Mouse (Mus musculus): ENCODE data around the gene Cadm2. TPM values are rescaled to one million over a fixed set of nuclear protein-coding genes. Genes with fewer than 3 reads are reported as not detected.

The Cadm2 gene
- polyA plus RNA-seq, 2 experiments from 2014 or later = 0.13 TPM; not detected in 1

DNA sequence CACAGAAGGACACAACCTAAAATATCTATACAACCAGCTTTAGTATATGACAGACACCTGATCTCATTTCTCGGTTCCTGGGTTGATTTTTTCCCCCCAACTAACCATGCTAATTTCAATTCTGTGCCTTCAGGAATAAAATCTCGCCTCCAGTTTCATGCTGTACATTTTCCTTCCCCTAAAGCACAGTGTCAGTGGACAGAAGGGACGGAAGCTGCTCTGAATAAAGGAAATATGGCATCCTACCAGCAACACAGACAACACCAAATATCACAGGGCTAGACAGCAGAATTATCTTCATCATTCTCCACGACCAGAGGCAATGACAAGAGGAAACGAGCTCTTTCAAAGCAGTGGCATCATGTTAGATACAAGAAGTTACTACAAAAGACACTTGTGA, 498.2 kb downstream of the Cadm2 start:
- ATAC-seq = no peak

DNA sequence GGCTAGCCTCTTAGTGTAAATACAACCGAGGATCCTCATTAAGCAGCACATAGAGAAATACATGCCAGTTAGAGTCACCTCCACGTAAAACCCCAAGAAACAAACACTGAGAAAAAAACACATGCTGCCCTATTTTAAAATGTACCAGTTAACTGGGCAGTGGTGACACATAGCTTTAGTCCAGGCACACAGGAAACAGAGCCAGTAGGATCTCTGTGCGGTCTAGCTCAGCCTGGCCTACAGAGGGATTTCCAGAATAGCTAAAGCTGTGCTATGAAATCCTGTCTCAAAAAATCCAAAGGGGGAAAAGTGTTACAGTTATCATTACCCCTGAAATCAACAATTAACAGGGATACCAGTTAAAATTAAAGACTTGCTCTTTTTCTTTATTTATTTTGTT, 498.9 kb downstream of the Cadm2 start:
- no peak for ATAC-seq

DNA sequence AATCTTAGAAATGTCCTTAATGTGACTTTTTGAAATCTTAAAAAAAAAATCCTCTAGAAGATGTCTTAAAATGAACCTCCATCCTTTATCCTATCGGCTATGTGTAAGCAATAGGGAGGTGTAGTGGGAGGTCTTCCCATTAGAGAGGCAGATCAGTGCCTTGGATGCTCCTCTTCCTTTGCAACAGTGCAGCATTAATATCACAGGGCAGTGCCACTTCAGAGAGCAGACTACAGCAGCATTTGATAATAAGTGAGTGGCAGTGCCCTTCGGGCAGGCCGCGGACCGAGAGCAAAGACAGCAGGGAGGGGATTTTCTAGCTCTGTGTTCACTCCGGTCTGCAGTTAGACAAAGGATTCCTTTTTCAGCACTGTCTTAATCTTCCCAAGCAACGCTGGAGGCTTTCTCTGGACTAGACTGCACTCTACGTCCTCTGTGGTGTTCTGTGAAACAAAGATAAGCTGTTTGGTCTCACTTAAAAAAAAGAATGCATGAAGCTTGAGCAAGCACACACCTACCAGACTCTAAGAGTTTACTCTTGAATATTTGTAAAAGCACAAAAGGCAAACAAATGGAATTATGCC, 514.1 kb downstream of the Cadm2 start:
- no peak for ATAC-seq

DNA sequence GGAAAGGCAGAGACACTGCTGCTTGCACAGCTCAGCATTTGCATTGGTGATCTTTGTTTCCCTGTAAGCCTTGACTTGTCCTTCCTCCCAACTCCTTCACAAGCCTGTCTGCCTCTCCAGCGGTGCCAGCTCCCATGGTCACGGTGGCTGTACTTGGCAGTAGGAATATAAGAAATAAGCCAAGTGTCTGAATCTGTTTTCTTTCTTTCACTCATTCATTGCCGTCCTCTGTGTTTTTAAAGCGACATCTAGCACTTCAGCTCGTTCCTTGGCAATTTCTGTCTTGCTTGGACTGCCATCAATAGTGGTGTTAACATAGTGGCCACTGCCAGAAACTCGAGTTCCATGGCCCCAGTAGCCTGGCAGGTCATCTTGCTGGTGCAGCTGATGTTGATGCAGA, 524.0 kb downstream of the Cadm2 start:
- ATAC-seq = no peak

DNA sequence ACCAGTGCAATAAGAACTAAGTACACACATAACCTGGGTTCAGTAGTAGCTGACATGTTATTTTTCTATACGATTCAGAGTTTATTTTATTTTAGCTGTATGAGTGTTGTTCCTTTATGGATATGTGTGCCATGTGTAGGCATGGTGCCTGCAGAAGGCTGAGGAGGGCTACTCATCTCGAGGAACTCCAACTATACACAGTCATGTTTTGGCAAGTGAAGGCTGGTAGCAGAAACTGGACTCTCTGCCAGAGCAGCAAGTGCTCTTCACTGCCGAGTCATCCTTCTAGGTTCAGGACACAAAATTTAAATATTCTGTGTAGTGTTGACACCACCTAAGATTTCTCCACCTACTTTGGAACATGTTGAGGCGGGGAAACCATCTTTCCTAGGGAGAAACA, 524.8 kb downstream of the Cadm2 start:
- ATAC-seq = no peak

DNA sequence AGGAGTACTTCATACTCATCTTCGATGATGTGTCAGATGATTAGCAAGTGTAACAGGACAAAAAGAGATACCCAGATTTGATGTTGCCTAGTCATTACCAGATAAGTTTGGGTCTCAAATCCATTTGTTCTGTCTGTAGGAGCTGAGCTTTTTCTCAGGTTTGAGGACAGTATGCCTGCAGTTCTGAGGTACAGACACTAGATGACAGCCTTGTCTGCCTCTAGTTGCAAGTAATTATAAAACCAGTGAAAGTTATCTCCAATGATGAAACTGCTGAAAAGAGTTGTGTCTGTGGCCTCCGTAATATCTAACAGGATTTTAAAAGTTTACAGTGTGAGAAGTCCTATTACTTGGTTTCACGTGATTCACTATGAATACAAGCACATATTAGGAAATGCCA, 531.0 kb downstream of the Cadm2 start:
- no peak for ATAC-seq

DNA sequence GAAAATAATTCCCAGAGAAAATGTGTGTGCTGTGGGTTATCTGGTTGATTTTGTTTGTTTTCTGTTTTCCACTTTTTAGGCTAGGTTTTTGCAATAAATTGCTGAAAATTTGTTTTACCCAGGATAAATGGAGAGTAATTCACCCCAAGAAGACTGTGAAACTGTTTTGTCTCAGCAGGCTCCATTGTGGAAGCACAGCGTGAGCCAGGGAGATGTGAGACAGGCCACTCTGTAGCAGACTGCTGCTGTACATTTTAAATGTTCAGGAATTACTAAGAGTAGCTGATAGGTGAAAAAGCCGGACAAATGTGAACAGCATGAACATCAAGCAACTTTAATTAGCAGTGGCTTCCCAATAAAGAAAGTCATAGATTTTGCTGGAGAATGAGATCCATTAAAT, 541.4 kb downstream of the Cadm2 start:
- ATAC-seq = no peak

DNA sequence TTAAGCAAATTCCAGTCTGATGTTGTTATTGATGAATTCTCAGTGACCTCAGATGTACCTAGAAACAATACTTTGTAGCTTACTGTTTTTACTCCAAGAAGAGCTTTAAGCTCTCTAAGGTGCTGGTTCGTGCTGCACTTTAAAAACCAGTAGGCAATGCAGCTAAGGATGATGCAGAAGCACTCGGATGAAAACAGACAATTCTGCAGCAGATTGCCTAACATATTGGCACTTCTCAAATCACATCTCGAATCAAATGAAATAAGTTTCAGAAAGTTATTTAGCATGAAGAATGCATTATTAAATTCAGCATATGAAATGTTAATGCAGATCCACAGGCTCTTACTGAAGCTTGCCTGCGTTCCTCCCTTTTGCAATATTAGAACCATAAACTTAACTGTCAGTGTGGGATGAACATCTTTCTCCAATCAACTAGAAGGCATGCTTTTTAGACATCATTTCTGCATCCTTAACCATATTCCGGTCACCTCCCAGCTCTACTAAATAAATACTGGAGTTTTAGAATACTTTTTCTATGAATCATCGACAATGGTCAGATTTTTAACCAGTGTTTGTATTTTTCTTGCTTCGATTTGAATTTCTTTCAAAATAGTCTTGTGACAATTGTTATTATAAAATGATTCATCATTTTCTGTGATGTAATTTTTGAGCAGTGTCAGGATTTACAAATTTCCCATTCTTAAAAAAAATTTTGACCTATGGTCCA, 544.4 kb downstream of the Cadm2 start:
- no peak for ATAC-seq

DNA sequence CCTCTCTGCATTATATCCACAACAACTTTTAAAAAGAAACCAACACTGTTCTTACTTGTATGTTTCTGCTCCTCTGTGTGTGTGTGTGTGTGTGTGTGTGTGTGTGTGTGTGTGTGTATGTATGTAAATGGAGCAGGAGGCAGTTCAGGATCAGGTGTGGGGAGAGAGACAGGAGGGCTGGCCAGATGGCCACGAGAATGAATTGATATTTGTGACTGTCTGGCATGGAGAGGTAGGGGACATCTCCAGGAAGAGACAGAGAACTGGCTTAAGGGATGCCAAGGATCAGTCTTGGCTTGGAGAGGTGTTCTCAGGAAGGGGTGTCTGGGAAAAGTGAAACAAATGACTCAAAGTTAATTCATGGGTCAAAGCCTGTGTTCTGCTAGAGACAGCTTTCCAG, 552.2 kb downstream of the Cadm2 start:
- no peak for ATAC-seq

DNA sequence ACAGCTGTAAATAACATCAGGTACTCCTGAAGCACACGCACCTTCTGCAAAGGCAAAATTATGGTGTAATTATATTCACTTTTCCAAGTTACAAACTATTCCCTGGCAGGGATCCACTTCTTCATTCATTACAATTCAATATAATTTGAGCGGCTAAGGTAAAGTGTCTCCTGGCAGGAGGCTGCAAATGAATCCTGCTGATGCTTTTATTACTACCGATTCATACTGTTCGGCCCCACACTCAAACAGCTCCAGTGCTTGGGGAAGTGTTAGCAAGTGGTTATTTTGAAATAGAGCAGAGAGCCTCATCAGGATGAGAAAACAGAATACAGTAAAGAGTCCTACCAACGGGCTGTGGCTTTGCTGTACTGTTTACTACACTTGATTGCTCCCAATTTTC, 589.8 kb downstream of the Cadm2 start:
- no peak for ATAC-seq

DNA sequence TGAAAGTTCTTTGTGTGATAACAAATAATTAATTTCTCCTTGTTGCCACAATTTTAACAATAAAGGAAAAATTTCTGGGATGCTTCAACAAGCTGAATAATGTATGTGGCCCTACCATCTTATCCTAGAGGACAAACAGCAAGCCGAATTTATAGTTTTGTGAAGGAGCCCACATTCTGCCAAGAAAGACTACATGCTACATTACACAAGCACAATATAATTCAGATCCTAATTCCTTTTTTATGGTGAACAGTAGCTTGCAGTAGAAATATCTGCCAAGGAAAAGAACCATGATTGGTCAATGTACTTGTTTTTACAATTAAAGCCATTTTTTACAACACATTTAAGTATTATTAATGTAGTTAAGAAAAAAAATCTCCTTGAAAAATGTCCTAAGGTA, 600.9 kb downstream of the Cadm2 start:
- ATAC-seq = no peak

DNA sequence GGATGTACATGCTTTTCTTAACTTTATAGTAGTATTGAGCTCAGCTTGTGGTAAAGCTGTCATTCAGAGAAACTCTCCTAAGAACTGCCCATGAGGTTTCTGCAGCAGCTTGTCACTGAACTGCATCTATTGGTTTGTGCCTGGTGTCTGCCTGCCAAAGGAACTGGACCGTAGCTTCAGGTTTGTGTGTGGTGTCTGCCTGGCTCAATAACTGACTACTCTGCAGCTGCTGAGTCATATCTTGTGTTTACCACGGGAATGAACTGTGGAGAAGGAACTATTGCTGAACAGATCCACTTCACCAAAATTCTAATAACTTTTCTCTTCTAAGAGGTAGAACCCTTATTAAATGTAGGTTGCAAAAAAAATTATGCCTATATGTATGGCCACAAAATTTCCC, 603.0 kb downstream of the Cadm2 start:
- no peak for ATAC-seq

DNA sequence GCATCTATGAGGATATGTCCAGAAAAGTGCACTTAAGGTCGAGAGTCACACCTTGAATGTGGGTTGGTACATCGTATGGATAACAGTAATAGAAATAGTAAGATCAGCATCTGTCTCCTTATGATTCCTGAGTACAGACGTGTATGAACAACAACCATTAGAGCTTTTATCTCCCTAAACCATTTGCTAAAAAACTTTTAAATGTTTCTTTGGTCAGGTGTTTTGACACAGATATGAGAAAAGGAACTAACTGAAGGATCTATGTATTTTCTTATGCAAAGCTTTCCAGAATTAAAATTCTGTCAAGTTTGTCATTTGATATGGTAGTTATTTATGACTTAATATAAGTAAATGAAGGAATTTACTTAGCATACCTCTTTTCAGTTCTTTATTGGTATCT, 617.5 kb downstream of the Cadm2 start:
- no peak for ATAC-seq

DNA sequence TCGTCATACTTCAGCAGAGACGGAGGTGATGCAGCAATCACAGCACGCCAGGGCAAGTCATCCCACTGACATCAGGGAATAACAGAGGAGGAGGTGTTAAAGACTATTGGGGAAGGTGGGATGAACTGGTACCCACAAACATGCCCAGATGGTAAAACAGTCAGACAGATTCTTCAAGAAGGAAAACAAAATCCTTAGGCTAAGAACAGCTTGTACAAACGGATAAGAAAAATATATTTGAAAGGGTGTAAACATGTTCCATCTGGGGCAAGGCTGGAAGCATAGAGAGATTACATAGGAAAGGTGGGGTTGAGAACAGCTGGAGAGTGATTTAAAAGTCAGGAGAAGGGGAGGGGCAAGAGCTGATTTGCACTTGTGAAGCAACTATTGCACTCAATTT, 619.0 kb downstream of the Cadm2 start:
- no peak for ATAC-seq

DNA sequence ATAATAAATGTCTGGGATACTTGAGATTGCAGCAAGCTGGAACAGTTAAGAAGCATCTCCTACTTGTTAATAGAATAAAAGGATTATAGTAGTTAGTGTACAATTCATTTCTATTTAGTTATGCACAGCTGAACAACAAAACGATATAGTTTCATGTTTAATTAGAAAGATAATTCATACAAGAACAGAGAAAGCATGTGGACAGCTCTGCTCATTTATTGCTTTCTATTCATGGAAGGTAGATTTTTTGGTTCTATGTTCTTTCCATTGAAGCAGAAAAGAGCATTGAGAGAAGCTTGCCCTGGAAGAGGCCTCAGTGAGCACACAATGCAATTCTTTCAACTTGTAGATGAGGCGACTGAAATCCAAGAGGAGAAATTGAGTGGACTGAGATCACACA, 623.2 kb downstream of the Cadm2 start:
- ATAC-seq = no peak

DNA sequence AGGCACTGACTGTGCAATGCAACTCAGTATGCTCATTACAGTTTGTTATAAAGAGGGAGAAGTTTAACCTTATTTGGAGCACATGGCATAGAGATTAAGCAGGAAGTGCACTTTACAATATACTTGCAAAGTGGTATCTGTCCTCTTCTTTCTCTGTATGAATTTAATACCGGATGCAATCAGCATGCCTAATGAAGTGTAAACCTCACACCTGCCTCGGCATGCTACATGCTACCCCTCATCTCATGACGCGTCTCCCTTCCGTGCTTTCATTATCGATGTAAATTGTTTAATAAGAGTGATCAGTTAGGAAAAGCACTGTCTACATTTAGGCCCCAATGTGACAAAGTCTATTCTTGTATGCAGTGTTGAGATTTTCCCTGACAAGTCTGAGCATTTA, 633.0 kb downstream of the Cadm2 start:
- no peak for ATAC-seq

DNA sequence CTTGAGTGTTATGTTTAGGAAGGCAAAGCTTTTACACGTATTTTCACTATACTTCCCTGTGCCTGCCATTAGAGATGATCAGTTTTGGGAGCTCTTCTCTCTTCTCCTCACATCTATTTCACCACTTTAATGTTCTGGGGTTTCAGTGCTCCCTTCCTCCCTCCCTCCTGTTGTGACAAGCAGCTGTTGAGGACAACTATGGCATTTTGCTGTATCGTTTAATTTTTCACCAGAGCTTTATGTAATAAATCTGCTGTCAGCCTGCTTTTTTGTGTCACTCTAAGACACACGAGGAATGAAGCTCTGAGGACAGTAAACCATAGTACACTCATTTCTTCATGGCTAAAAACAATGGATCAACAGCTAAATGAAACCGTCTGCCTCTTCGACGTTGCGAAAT, 633.8 kb downstream of the Cadm2 start:
- ATAC-seq = no peak

DNA sequence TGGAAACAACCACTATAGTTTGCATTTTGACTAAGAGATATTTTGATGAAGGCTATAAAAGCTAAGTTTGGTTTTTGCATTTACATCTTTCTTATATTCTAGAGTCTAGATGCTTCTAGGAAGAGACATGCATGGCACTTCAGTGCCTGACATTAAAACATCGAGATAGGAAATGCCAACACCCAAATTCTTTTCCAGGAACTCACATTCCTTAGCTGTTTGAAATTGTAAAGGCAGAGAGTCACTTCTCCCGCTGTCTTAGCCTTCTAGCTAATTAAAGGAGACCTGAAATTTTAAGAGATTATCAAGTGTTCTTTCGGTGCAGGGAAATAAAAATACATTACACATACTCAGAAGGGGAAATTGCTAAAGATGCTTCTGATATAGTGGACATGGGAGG, 649.8 kb downstream of the Cadm2 start:
- ATAC-seq = no peak

DNA sequence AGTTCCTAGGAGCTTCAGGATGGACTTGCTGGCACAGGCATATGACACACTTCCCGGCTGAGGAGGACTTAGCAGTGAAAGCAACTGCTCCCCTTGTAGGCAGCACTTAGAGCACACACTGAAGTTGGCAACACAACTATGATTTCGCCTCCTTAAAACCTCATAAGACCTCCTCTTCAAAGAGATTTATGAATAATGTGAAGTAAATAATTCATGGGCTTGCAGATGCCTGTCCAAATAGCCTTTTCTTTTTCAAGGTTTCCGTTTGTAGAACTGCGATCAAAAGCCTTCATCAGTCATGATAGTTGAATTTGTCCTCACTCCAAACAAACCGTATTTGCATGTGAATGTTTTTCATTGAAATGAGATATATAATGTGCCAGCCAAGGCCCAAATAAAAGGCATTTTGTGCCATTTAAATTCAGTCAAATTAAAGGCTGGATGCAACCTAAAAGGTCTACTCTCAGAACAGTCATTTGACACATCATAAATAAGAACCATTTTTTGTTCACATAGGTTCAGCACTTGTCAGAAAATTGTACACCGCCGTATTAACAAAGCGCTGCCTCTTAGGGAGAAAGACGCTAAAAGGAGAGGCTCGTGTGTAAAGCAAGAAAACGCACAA, 651.1 kb downstream of the Cadm2 start:
- ATAC-seq = no peak

DNA sequence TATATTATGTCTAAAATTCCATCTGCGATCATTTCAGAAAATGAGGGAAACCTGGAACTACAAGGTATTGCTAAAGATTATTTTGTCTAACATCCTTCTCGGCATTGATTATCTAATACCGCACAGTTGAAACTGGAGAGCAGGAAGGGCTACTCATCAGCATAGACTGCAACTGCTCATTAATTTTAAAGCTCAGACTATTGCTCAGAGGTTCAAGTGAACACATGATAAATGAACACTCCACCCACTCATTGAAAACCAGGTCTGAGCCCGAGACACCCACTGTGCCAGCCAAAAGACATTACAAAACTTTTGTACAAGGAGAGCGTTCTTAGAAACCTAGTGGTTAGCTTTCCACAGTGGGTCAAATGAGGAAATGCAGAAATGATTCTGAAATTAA, 652.4 kb downstream of the Cadm2 start:
- no peak for ATAC-seq

DNA sequence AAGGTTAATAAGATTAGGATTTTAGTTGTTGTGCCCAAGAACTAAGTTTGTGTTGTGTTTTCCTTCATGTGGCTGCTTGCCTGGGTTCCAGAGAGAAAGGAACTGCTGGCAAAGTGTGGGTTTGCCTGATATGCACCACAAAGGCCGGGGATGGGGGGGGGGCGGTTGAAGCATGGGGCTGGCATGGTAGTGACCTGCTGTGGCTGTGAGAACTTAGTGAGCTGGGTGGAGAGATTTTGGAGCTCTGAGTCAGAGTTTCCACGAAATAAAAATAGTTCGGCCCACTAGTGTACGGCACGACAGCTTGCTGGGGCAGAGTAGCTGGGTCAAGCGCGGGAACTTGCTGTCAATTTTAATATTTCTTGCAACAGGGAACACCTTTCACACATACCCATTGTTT, 653.0 kb downstream of the Cadm2 start:
- ATAC-seq = no peak

DNA sequence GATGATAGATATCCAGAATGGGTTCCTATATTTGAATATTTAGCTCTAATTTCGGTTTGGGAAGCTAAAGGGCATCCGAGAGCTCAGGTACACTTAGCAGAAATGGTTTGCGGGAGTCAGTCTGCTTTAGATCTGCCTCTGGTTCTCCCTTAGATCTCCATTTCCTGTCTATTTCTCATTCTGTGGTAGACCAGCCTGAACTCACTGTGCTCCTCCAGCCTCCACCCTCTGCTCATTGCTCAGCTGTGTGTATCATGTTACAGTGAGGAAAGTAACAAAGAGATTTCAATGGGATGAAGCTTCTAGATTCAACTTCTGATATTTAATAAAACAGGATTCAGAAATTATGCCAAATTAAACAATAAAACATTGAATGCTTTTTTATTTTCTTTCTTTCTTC, 661.6 kb downstream of the Cadm2 start:
- ATAC-seq = no peak

DNA sequence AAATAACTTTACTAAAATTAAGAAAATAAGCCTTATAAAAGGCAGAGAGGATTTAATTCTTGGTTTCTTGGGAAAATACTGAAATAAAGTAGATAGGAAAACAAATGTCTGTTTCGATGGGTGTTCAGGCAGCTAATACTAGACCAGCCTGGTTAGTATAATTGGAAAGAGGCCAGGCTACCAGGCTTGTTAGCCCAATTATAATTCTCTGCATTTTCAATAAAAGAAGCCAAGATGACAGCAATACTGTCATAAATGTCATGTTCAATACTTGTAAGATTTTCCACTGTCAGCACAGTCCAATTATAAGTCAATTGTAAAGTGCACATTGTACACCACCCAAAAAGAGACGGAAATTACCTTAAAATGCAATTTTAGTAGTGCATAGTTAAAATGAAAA, 664.8 kb downstream of the Cadm2 start:
- no peak for ATAC-seq

DNA sequence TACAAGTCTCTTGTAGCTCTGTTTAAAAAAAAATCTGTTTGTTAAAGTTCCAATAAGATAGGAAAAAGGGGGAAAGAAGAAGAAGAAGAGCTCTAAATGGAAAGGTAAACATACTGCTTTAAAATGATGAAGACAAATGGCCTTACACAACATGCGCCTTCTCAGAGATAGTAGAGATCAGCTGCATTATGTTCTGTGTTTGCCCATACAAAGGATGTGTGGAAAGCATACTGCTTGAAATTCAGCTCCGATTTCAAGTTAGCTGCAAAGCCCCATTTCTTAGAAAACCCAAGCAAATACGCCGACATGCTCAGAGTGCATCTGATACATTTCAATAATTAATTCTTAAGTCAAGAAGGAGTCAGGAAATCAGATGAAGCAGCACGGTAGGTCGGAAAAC, 684.4 kb downstream of the Cadm2 start:
- no peak for ATAC-seq

DNA sequence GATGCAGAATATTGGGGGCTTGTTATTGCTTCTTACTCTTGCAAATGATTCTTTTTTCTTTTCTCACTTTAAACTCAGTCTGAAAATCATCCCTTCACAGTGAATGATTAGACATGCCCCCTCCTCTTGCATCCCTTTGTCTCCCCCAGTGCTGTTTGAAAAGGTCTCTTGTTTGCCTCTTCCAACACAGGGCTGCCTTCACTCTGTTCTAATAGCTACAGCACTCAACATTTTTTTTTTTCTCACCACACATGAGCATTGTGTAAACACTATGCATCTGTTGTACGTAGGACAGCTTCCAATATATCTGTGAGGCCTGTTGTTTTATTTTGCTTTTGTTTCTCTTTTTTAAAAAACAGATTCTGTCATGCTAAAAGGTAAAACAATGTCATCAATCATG, 695.2 kb downstream of the Cadm2 start:
- ATAC-seq = no peak
